Mouse (Mus musculus): ENCODE measurements around the gene Atp5b. TPM values are rescaled to one million over a fixed set of nuclear protein-coding genes. Genes with fewer than 3 reads are reported as not detected.
"Not testable (repeated sequence)": the region's sequence is repeated elsewhere in the genome, so short reads cannot be mapped to it uniquely, and the experiment has no call there.

The Atp5b gene
- polyA plus RNA-seq, 1 experiment: 567 TPM

GRCm38 (mm10) chr10:128081807-128082476 is 1.1 kb upstream of the Atp5b start:
- 23% methylated on average over 6 of the region's 6 CpGs for WGBS
- TF ChIP-seq CTCF (IDR thresholded peaks at IDR 0.05; ENCODE audit: control insufficient read depth, insufficient read depth, low read length): no peak
- TF ChIP-seq POLR2A (IDR thresholded peaks at IDR 0.05; ENCODE audit: borderline replicate concordance, control insufficient read depth, low read depth, low read length): no peak
- H3K27ac ChIP-seq (ENCODE audit: control insufficient read depth, insufficient read depth, low read depth, low read length, poor library complexity): no peak overlapping the region
- H3K4me1 ChIP-seq (ENCODE audit: control insufficient read depth, insufficient read depth, low read length): no peaks in the 10 kb centered on the region; the same call in 1 of the 2 replicates
- no peak overlapping the region for H3K4me3 ChIP-seq (replicated peaks; ENCODE audit: control insufficient read depth, low read depth, low read length)

GRCm38 (mm10) chr10:128082477-128082808 is 630 bp upstream of the Atp5b start:
- TF ChIP-seq POLR2A (IDR thresholded peaks at IDR 0.05; ENCODE audit: borderline replicate concordance, control insufficient read depth, low read depth, low read length) (no peak), CTCF (IDR thresholded peaks at IDR 0.05; ENCODE audit: control insufficient read depth, insufficient read depth, low read length) (no peak)
- under 1% methylated on average over 9 of the region's 9 CpGs for WGBS
- H3K27ac ChIP-seq (ENCODE audit: control insufficient read depth, insufficient read depth, low read depth, low read length, poor library complexity): peak overlapping the region; percentile 54
- H3K4me1 ChIP-seq (ENCODE audit: control insufficient read depth, insufficient read depth, low read length): no peaks in the 10 kb centered on the region; the same call in 1 of the 2 replicates
- peak overlapping the region; percentile 81 for H3K4me3 ChIP-seq (replicated peaks; ENCODE audit: control insufficient read depth, low read depth, low read length)

- WGBS: under 1% methylated on average over 22 of the region's 22 CpGs
- Histone ChIP-seq H3K4me1 (ENCODE audit: control insufficient read depth, insufficient read depth, low read length) (no peaks in the 10 kb centered on the region; the same call in 1 of the 2 replicates), H3K4me3 (replicated peaks; ENCODE audit: control insufficient read depth, low read depth, low read length) (peak overlapping the region; percentile 96), H3K27ac (ENCODE audit: control insufficient read depth, insufficient read depth, low read depth, low read length, poor library complexity) (peak overlapping the region; percentile 83)
- TF ChIP-seq POLR2A (IDR thresholded peaks at IDR 0.05; ENCODE audit: borderline replicate concordance, control insufficient read depth, low read depth, low read length) (no peak), CTCF (IDR thresholded peaks at IDR 0.05; ENCODE audit: control insufficient read depth, insufficient read depth, low read length) (no peak)
Observed at GRCm38 (mm10) chr10:128083688-128084087, 615 bp downstream of the Atp5b start.

GRCm38 (mm10) chr10:128084160-128084559 is 1.1 kb downstream of the Atp5b start:
- H3K4me1 ChIP-seq (ENCODE audit: control insufficient read depth, insufficient read depth, low read length): no peaks in the 10 kb centered on the region; the same call in 1 of the 2 replicates
- WGBS: 0% methylated on average over 3 of the region's 3 CpGs
- peak overlapping the region; percentile 96 for H3K4me3 ChIP-seq (replicated peaks; ENCODE audit: control insufficient read depth, low read depth, low read length)
- TF ChIP-seq POLR2A (IDR thresholded peaks at IDR 0.05; ENCODE audit: borderline replicate concordance, control insufficient read depth, low read depth, low read length) (no peak), CTCF (IDR thresholded peaks at IDR 0.05; ENCODE audit: control insufficient read depth, insufficient read depth, low read length) (no peak)
- H3K27ac ChIP-seq (ENCODE audit: control insufficient read depth, insufficient read depth, low read depth, low read length, poor library complexity): no peak overlapping the region

GRCm38 (mm10) chr10:128086391-128086790 is 3.3 kb downstream of the Atp5b start:
- peak; percentile 40 for TF ChIP-seq CTCF (IDR thresholded peaks at IDR 0.05; ENCODE audit: control insufficient read depth, insufficient read depth, low read length)
- TF ChIP-seq POLR2A (IDR thresholded peaks at IDR 0.05; ENCODE audit: borderline replicate concordance, control insufficient read depth, low read depth, low read length): no peak
- no peak overlapping the region for H3K4me3 ChIP-seq (replicated peaks; ENCODE audit: control insufficient read depth, low read depth, low read length)
- no peak overlapping the region for H3K27ac ChIP-seq (ENCODE audit: control insufficient read depth, insufficient read depth, low read depth, low read length, poor library complexity)

GRCm38 (mm10) chr10:128087216-128087615 is 4.1 kb downstream of the Atp5b start:
- 73% methylated on average over 2 of the region's 2 CpGs for WGBS
- not testable (repeated sequence) for H3K27ac ChIP-seq (ENCODE audit: control insufficient read depth, insufficient read depth, low read depth, low read length, poor library complexity); H3K4me1 ChIP-seq (ENCODE audit: control insufficient read depth, insufficient read depth, low read length); H3K4me3 ChIP-seq (replicated peaks; ENCODE audit: control insufficient read depth, low read depth, low read length)

More at GRCm38 (mm10) chr10:128086391-128086790, 3.3 kb downstream of the Atp5b start:
- WGBS: 65% methylated on average over 6 of the region's 6 CpGs
- no peaks in the 10 kb centered on the region; the same call in 1 of the 2 replicates for H3K4me1 ChIP-seq (ENCODE audit: control insufficient read depth, insufficient read depth, low read length)

GRCm38 (mm10) chr10:128088181-128088580 is 5.1 kb downstream of the Atp5b start:
- Histone ChIP-seq H3K27ac (ENCODE audit: control insufficient read depth, insufficient read depth, low read depth, low read length, poor library complexity) (no peak overlapping the region), H3K4me3 (replicated peaks; ENCODE audit: control insufficient read depth, low read depth, low read length) (no peak overlapping the region), H3K4me1 (ENCODE audit: control insufficient read depth, insufficient read depth, low read length) (no peaks in the 10 kb centered on the region; the same call in 1 of the 2 replicates)
- WGBS: 90% methylated on average over 5 of the region's 5 CpGs
- TF ChIP-seq POLR2A (IDR thresholded peaks at IDR 0.05; ENCODE audit: borderline replicate concordance, control insufficient read depth, low read depth, low read length) (no peak), CTCF (IDR thresholded peaks at IDR 0.05; ENCODE audit: control insufficient read depth, insufficient read depth, low read length) (no peak)

GRCm38 (mm10) chr10:128089842-128090241 is 6.8 kb downstream of the Atp5b start:
- 60% methylated on average over 5 of the region's 5 CpGs for WGBS
- H3K4me1 ChIP-seq (ENCODE audit: control insufficient read depth, insufficient read depth, low read length): peaks cover 1% of the 10 kb centered on the region; the same call in 1 of the 2 replicates
- H3K4me3 ChIP-seq (replicated peaks; ENCODE audit: control insufficient read depth, low read depth, low read length): no peak overlapping the region
- H3K27ac ChIP-seq (ENCODE audit: control insufficient read depth, insufficient read depth, low read depth, low read length, poor library complexity): no peak overlapping the region
- TF ChIP-seq POLR2A (IDR thresholded peaks at IDR 0.05; ENCODE audit: borderline replicate concordance, control insufficient read depth, low read depth, low read length) (no peak), CTCF (IDR thresholded peaks at IDR 0.05; ENCODE audit: control insufficient read depth, insufficient read depth, low read length) (no peak)
